Comparison of ENCODE assay signal across 9 mouse cellular contexts in the genomic region with DNA sequence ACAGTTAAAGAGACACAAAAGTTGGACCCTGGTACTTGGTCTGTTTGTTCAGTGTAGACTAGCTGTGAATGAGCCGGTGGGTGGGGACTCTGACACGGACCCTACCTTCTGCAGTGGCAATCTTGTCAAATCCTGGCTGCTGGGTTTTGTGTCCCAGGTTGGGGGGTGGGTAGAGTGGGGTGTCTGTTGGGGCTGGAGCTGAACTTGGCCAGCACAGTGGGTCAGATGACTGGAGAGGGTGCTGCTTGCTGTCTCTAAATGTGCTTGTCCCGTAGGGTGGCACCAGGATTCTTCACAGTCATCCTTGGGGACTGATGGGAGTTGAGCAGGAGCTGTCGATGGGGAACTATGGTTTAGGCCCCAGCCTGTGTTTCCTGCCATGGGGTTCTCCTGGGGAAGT. TPM values are rescaled to one million over a fixed set of nuclear protein-coding genes. Genes with fewer than 3 reads are reported as not detected.
DNase-seq lines count a peak whose midpoint lies in the region; ATAC-seq and TF ChIP-seq lines count a peak whose summit lies in the region.
"Had no signal": no experiment of that assay in that cellular context is flagged by ENCODE, and none has a peak within 500 bp of the region (broad histone marks: within the 10 kb centered on the region; RNA-seq: fewer than 3 reads in every experiment).

No protein-coding gene starts in this region.

- no peaks in the 10 kb centered on the region for H3K9me3 ChIP-seq in lung, embryonic 14.5 days (ENCODE audit: low read depth, low read length)
- H3K9me3 ChIP-seq in embryonic facial prominence, embryonic 12.5 days: no peaks in the 10 kb centered on the region
- H3K9me3 ChIP-seq in hindbrain, embryonic 12.5 days (replicated peaks): no peaks in the 10 kb centered on the region
- H3K9me3 ChIP-seq in liver, postnatal 0 days (ENCODE audit: low read length): no peaks in the 10 kb centered on the region
- no peaks in the 10 kb centered on the region for H3K9me3 ChIP-seq in lung, postnatal 0 days (ENCODE audit: low read length)

- H3K27ac ChIP-seq in lung, embryonic 14.5 days (ENCODE audit: low read depth): no peak overlapping the region
- no peak overlapping the region for H3K27ac ChIP-seq in embryonic facial prominence, embryonic 12.5 days
- H3K27ac ChIP-seq in hindbrain, embryonic 12.5 days: no peak overlapping the region
- H3K27ac ChIP-seq in liver, postnatal 0 days (ENCODE audit: low read depth): peak overlapping the region; percentile 77
- H3K27ac ChIP-seq in lung, postnatal 0 days (ENCODE audit: low read length): no peak overlapping the region
- H3K27ac ChIP-seq: kidney, postnatal 0 days had no signal

- H3K9ac ChIP-seq in lung, embryonic 14.5 days: peak overlapping the region; percentile 65
- no peak overlapping the region for H3K9ac ChIP-seq in embryonic facial prominence, embryonic 12.5 days
- H3K9ac ChIP-seq in hindbrain, embryonic 12.5 days: 0 out of 2 replicates have a peak overlapping the region, but pooled peaks have one; percentile 14
- H3K9ac ChIP-seq in liver, postnatal 0 days (replicated peaks): peak overlapping the region; percentile 86
- H3K9ac ChIP-seq in lung, postnatal 0 days (replicated peaks; ENCODE audit: low read depth): no peak overlapping the region

- peaks cover 41% of the 10 kb centered on the region for H3K36me3 ChIP-seq in lung, embryonic 14.5 days (ENCODE audit: insufficient read depth)
- H3K36me3 ChIP-seq in embryonic facial prominence, embryonic 12.5 days: peaks cover 22% of the 10 kb centered on the region
- peaks cover 13% of the 10 kb centered on the region for H3K36me3 ChIP-seq in hindbrain, embryonic 12.5 days
- H3K36me3 ChIP-seq in liver, postnatal 0 days (replicated peaks; ENCODE audit: insufficient read depth, low read length): peaks cover 65% of the 10 kb centered on the region
- H3K36me3 ChIP-seq in lung, postnatal 0 days (ENCODE audit: insufficient read depth, low read length): no peaks in the 10 kb centered on the region

- peaks cover 27% of the 10 kb centered on the region for H3K4me1 ChIP-seq in lung, embryonic 14.5 days (ENCODE audit: insufficient read depth)
- peaks cover 53% of the 10 kb centered on the region for H3K4me1 ChIP-seq in embryonic facial prominence, embryonic 12.5 days
- H3K4me1 ChIP-seq in hindbrain, embryonic 12.5 days: peaks cover 63% of the 10 kb centered on the region
- H3K4me1 ChIP-seq in liver, postnatal 0 days (ENCODE audit: insufficient read depth): peaks cover 83% of the 10 kb centered on the region
- peaks cover 29% of the 10 kb centered on the region for H3K4me1 ChIP-seq in lung, postnatal 0 days (ENCODE audit: insufficient read depth, low read depth, low read length)

- peak overlapping the region; percentile 90 for H3K4me2 ChIP-seq in lung, embryonic 14.5 days
- peak overlapping the region; percentile 83; the same call in 1 of the 2 replicates for H3K4me2 ChIP-seq in embryonic facial prominence, embryonic 12.5 days (replicated peaks)
- H3K4me2 ChIP-seq in hindbrain, embryonic 12.5 days (replicated peaks): peak overlapping the region; percentile 90
- H3K4me2 ChIP-seq in liver, postnatal 0 days (ENCODE audit: low read depth, low read length): peak overlapping the region; percentile 85
- H3K4me2 ChIP-seq in lung, postnatal 0 days (replicated peaks; ENCODE audit: low read depth, low read length): no peak overlapping the region

- no peaks in the 10 kb centered on the region for H3K27me3 ChIP-seq in lung, embryonic 14.5 days (ENCODE audit: insufficient read depth, low read length)
- H3K27me3 ChIP-seq in embryonic facial prominence, embryonic 12.5 days: peaks cover 14% of the 10 kb centered on the region
- H3K27me3 ChIP-seq in hindbrain, embryonic 12.5 days: peaks cover 18% of the 10 kb centered on the region
- H3K27me3 ChIP-seq in liver, postnatal 0 days (ENCODE audit: insufficient read depth, low read length): no peaks in the 10 kb centered on the region
- H3K27me3 ChIP-seq in lung, postnatal 0 days (replicated peaks; ENCODE audit: insufficient read depth, low read length): no peaks in the 10 kb centered on the region

- TF ChIP-seq CTCF in lung, embryonic 14.5 days (IDR thresholded peaks at IDR 0.05; ENCODE audit: low read depth): no peak
- TF ChIP-seq CTCF in liver, postnatal 0 days (IDR thresholded peaks at IDR 0.05; ENCODE audit: low read depth): no peak
- TF ChIP-seq CTCF in lung, postnatal 0 days (IDR thresholded peaks at IDR 0.05): no peak

- DNase-seq in lung, embryonic 14.5 days: no peak
- DNase-seq in lung, postnatal 10 days: no peak
- peak; percentile 21 for DNase-seq in liver, postnatal 0 days
- no peak for DNase-seq in right cerebral cortex, postnatal 36 days (ENCODE audit: low spot score in 2 of 2)
- DNase-seq in lung, postnatal 0 days (ENCODE audit: low spot score): no peak
- DNase-seq in cerebellum, postnatal 14 days: no peak

- TF ChIP-seq EP300 in liver, postnatal 0 days (IDR thresholded peaks at IDR 0.05; ENCODE audit: low read depth): no peak
- TF ChIP-seq EP300 in lung, postnatal 0 days (IDR thresholded peaks at IDR 0.05): no peak

- WGBS in lung, embryonic 14.5 days: 59% methylated on average over 4 of the region's 4 CpGs
- 81% methylated on average over 4 of the region's 4 CpGs for WGBS in embryonic facial prominence, embryonic 12.5 days
- WGBS in hindbrain, embryonic 12.5 days: 77% methylated on average over 4 of the region's 4 CpGs
- 33% methylated on average over 4 of the region's 4 CpGs for WGBS in liver, postnatal 0 days (ENCODE audit: insufficient replicate concordance)
- 65% methylated on average over 4 of the region's 4 CpGs for WGBS in lung, postnatal 0 days

- peak overlapping the region; percentile 76 for H3K4me3 ChIP-seq in lung, embryonic 14.5 days (ENCODE audit: low read depth, low read length)
- H3K4me3 ChIP-seq in embryonic facial prominence, embryonic 12.5 days: peak overlapping the region; percentile 73; the same call in 1 of the 2 replicates
- peak overlapping the region; percentile 82 for H3K4me3 ChIP-seq in hindbrain, embryonic 12.5 days
- H3K4me3 ChIP-seq in liver, postnatal 0 days (ENCODE audit: low read depth, low read length): peak overlapping the region; percentile 93
- H3K4me3 ChIP-seq in lung, postnatal 0 days (ENCODE audit: low read depth, low read length): no peak overlapping the region

- ATAC-seq in lung, embryonic 14.5 days (ENCODE audit: insufficient read depth): no peak
- no peak for ATAC-seq in embryonic facial prominence, embryonic 12.5 days (ENCODE audit: insufficient number of reproducible peaks, insufficient read depth, low FRiP score, low TSS enrichment)
- ATAC-seq in hindbrain, embryonic 12.5 days (ENCODE audit: low FRiP score): no peak
- ATAC-seq in liver, postnatal 0 days: no peak
- ATAC-seq in lung, postnatal 0 days: no peak

RNA-seq across cellular contexts. Expression of gene Rbm38, which starts 3.7 kb away (rescaled TPM):
- 45.6 and 45.8 TPM in 2 replicates for polyA plus RNA-seq in lung, embryonic 14.5 days (2014; fragmentation: Nextera tagmentation; extraction: Ambion mirVana)
- 37.9 and 39.5 TPM in 2 replicates for polyA plus RNA-seq in embryonic facial prominence, embryonic 12.5 days (2016; fragmentation: Nextera tagmentation; extraction: Ambion mirVana)
- polyA plus RNA-seq in hindbrain, embryonic 12.5 days (2016; fragmentation: Nextera tagmentation; extraction: Ambion mirVana): 38.9 and 44.8 TPM in 2 replicates
- 124 and 126 TPM in 2 replicates for polyA plus RNA-seq in liver, postnatal 0 days (2015; fragmentation: Nextera tagmentation; extraction: Ambion mirVana)
- polyA plus RNA-seq in lung, postnatal 0 days (2015; fragmentation: Nextera tagmentation; extraction: Ambion mirVana): 12.8 and 15.2 TPM in 2 replicates

RNA-seq across cellular contexts. Expression of gene Rae1, which starts 24.0 kb away (rescaled TPM):
- polyA plus RNA-seq in lung, embryonic 14.5 days (2014; fragmentation: Nextera tagmentation; extraction: Ambion mirVana): 137 and 142 TPM in 2 replicates
- 150 and 155 TPM in 2 replicates for polyA plus RNA-seq in embryonic facial prominence, embryonic 12.5 days (2016; fragmentation: Nextera tagmentation; extraction: Ambion mirVana)
- 111 and 126 TPM in 2 replicates for polyA plus RNA-seq in hindbrain, embryonic 12.5 days (2016; fragmentation: Nextera tagmentation; extraction: Ambion mirVana)
- 40.0 and 41.5 TPM in 2 replicates for polyA plus RNA-seq in liver, postnatal 0 days (2015; fragmentation: Nextera tagmentation; extraction: Ambion mirVana)
- polyA plus RNA-seq in lung, postnatal 0 days (2015; fragmentation: Nextera tagmentation; extraction: Ambion mirVana): 64.3 and 68.6 TPM in 2 replicates

RNA-seq across cellular contexts. Expression of gene Spo11, which starts 46.5 kb away (rescaled TPM):
- 0.13 and 0.15 TPM in 2 replicates for polyA plus RNA-seq in lung, embryonic 14.5 days (2014; fragmentation: Nextera tagmentation; extraction: Ambion mirVana)
- 1.2 and 2.9 TPM in 2 replicates for polyA plus RNA-seq in embryonic facial prominence, embryonic 12.5 days (2016; fragmentation: Nextera tagmentation; extraction: Ambion mirVana)
- 0.50 and 0.93 TPM in 2 replicates for polyA plus RNA-seq in hindbrain, embryonic 12.5 days (2016; fragmentation: Nextera tagmentation; extraction: Ambion mirVana)
- 0.07 and 0.09 TPM in 2 replicates for polyA plus RNA-seq in liver, postnatal 0 days (2015; fragmentation: Nextera tagmentation; extraction: Ambion mirVana)
- not detected in 2 replicates for polyA plus RNA-seq in lung, postnatal 0 days (2015; fragmentation: Nextera tagmentation; extraction: Ambion mirVana)

Comparison
In these comparisons a context has a peak if more than half of its experiments do, and no peak if none do; other contexts are left out.
1. H3K9ac ChIP-seq: peak in lung, embryonic 14.5 days (single experiment), hindbrain, embryonic 12.5 days (single experiment) and liver, postnatal 0 days (single experiment); none in embryonic facial prominence, embryonic 12.5 days (single experiment) and lung, postnatal 0 days (single experiment).